Mouse (Mus musculus) urinary bladder, postnatal 4 days (tissue): Measurements from ENCODE around the gene Gcgr.
"Not testable (repeated sequence)": the region's sequence is repeated elsewhere in the genome, so short reads cannot be mapped to it uniquely, and the experiment has no call there.

ENCODE experiments used
- DNase-seq, 2 experiments: peaks; one replicate each; pipeline ENCODE4 v3.0.0; 2021 to 2022; ENCODE audit warnings: low spot score in 2 of 2

Gene Gcgr

GRCm38 (mm10) chr11:120571754-120572416, 41.4 kb downstream of the Gcgr start:
- no peak for DNase-seq

DNA sequence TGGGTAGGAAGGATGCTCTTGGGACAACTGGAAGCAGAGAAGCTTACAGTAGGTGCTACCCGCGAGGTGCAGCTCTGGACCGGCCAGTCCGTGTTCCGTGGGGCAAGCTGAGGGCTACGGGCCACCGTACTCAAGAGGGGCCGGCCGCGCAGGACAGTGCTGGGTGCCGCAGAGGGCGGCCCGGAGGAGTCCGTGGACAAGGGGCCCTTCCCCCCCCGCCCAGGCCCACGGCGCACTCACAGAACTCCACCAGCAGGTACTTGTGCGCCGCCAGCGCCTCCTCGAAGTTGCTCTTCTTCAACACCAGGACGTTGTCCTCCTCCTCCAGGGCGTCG, 41.9 kb downstream of the Gcgr start:
- no peak for DNase-seq

DNA sequence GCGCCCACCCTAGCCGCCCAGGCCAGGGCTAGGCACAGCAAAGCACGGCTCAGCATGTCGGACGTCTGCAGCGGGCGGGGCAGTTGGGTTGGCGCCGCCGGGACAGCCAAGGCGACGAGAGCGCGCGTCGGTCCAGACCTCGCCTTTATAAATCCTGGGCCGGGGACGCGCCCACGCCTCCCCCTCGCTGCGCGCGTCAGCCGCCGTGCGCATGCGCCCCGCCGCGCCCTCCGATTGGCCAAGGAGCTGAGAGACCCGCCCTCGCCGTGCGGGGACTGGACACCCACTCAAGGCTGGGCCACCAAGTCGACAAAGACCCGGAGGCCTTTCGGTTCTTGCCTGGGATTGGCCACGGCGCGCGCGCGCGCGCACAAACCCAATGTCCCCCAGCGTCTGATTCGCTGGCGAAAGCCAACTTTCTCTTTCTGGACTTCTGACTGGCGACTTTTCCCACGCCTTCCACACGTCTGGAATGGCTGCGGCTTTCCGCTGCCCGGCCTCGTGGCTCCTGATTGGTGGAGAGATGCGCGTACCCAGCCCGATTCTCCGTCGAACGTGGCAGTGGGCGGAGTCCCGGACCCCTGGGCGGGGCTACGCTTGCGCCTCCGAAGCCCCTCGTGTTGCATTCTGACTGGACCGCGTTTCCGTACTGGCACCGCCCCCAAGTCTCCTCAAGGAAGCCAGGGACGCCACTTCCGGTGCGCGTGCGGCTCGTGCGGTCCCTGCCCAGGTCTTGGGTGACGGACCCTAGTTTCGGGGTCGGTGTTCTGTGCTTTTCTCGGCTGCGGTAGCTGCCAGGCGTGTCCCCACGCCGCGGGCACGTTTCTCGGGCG, 42.5 kb downstream of the Gcgr start, which contains the start of gene P4hb:
Gene P4hb (minus strand): TSS at position 502 of the 833 bp plus-strand sequence.
- peak; percentile 100 for DNase-seq

DNA sequence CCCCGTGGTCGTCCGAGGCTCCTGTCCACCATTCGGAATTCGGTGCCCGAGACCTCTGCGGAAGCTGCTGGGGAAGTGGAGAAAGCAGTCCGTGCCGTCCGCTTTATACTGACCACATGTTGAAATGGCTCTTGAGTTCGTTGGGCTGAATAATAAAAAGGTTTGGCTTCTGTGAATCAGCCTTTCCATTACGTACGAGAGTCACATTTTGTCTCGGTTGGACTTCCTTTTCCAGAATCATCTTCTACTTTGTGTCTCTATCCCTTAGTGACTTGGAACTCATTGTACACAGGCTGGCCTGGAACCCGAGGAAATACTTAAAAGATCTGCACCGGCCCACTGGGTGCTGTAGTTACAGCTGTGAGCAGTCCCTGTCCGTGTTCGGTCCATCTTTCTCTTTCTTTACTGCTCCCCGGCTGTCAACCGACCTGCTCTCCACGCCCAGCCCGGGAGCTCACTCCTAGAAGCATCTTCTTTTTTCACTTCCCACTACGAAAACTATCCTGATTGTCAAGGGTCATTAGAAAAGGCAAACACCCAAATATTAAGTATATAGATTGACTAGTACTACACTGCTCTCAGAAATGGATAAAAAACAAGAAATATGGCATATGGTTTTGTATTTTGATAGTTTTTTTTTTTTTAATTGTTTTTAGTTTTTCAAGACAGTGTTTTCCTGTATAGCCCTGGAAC, 43.2 kb downstream of the Gcgr start:
- DNase-seq, result no peak

DNA sequence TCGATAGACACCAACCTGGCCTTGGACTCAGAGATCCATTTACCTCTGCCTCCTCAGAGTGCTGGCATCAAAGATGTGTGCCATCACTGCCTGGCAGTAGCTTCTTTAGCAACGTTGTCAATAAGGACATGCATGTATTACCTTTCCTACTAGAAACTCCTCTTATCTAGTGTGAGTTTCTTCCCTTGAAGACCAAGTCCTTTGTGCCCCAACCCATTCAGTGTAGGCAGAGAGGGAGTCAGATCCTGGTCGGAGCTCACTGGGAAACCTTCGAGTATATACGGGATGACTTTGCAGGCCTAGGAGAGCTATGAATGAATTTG, 43.7 kb downstream of the Gcgr start:
- DNase-seq, result no peak

- no peak for DNase-seq
Measured at GRCm38 (mm10) chr11:120575046-120575445, 44.5 kb downstream of the Gcgr start.

DNA sequence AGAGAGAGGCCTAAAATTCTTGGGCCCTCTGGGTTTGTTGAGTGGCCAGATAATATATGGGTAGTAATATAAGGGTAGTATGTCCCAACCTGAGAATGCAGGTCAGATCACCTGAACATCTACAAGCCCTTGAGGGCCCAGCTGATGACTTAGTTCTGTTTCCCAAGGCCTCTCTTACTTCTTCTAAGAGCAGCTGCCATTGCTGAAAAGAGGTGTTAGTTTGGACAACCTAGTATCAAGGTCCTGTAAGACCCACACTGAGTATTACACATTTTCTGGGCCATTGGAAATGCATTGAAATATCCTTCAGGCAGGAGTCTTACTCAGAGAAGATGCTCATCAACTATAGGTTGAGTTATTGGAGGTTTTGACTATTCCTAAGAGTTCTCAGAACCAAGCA, 45.4 kb downstream of the Gcgr start:
- no peak for DNase-seq

GRCm38 (mm10) chr11:120576365-120576981, 46.0 kb downstream of the Gcgr start:
- no peak for DNase-seq

DNA sequence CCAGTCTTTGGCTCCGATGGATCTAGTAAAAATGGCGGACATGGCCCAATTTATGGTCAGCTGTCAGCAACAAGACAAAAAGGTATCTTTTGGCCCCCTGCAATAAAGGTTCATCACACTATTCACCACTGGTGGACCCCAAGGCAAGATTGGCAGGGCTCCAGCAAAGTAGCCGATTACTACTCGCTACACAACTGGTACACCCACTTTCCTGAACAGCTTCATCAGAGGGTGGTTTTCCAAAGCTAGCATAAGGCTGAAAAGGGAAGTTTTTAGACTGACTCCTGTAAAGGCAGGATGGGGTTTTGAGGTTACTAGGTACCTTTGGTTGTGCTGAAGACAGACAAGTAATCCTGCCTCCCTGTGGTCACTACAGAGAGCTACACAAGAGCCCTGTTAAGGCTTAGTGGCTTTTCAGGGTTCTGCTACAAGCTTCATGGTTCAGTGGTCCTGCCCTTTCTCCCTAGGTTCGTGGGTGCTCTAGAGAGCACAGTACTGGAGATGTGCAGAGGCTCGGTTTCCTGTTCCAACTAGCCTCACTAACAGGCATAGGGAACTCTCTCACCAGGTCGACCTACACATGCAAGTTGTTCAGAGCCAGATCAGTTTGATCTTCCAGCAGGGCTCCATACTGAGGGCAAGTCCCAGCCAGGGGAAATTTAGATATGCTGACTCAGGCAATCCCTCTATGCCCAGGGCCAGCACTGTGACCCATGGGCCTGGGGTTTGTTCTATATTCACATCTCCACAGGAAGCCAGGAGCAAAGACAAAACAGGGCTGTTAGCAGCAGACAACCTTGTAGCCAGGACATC, 46.9 kb downstream of the Gcgr start:
- DNase-seq, result no peak

GRCm38 (mm10) chr11:120578024-120578693, 47.7 kb downstream of the Gcgr start:
- no peak for DNase-seq

- DNase-seq, result no peak
Measured at GRCm38 (mm10) chr11:120578694-120579243, 48.3 kb downstream of the Gcgr start.

DNA sequence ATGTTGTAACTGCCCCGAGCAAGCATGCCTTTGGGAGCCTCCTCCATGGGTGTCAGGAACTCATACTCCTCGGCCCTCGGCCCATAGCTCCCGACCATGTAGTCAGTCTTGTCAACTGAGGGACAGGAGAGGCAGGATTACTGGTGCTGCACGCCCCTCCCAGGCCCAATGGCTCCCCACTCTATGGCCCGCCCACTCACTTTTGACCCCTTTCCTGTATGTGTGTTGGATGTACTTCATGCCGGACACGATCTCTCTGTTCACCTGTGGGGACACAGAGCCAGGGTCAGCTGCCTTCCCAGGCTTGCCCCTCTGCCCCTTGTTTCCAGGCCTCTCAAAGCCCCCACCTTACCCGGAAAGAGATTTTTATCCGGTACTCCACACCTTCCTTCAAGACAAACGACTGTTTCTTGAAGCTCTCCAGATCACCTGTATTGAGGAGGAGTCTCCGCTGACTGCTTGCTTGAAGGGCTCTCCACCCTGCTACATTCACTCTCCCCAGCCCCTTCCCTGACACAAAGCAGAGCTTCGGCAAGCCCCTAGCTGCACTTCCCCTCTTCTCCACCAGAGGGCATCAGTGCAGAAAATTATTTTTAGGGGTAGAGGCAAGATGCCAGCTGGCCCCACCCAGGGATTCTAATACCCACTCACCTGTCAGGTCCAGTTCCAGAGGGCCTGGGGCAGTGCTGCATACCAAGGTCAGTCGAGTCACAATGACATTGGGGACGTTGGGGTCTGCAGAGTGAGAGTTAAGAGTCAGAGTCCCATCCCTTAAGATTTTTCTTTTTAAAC, 49.0 kb downstream of the Gcgr start:
- DNase-seq, result peak; percentile 52 to 79

GRCm38 (mm10) chr11:120580190-120580589, 49.7 kb downstream of the Gcgr start:
- no peak for DNase-seq

DNA sequence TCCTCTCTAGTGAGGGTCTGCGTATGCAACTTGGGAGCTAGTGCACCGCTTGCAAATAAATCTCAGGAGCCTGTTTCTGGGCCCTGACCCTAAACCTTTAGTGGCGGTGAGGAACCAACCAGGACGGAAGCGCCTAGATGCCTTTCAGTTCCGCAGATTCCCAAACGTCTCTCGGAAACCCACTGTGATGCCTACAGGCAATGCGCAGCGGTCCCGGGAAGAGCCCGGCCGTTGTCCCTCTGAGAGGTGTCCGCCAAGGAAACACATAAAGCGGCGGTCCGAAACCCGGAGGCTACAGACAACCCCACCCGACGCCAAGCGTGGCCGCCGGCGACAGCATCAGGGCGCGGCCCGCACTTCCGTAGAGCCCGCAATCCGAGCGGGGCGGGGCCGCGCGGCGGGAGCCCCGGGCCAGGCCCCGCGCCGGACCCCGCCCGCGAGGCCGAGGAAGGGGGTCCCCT, 50.4 kb downstream of the Gcgr start:
- peak in 1 of 2 experiments; percentile 43 for DNase-seq

DNA sequence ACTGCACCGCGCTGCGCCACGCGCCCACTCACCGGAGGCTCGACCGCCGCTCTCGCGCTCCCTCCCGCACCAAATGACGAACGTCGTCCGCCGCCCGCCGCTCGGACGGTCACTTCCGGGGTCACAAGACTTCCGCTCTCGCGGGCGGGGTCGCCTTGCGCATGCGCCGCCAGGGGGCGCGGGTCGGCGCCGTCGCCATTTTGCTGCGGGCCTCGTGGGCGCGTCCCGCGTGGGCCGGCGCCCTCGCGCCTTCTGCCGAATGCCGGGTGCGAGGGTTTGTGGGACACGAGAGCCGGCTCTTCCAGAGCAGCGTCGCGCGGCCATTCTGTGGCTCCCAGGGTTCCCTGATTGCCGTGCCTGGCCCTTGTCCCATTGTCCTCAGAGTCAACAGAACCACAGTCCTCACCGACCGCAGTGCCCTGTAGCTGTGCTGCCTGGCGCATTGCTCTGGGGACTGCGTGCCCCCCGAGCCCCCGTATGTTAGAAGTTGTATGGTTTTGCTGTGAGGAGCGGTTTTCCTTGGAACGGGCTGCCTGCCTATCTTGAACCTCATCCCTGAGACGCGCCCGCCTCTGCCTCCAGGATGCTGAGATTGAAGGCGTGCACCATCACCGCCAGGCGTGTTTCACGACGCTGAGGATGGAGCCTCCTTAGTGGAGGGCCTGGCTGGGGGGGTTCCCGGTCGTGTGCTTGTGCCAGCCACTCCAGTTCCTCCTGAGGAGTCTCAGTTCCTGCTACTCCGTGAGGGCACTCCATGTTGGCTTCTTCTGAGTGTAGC, 51.2 kb downstream of the Gcgr start, which contains the start of gene Arhgdia:
Gene Arhgdia (minus strand): TSS at position 135 of the 778 bp plus-strand sequence.
- DNase-seq, result peak; percentile 86 to 91

GRCm38 (mm10) chr11:120582268-120582981, 51.9 kb downstream of the Gcgr start:
- DNase-seq, result no peak

- DNase-seq, result not testable (repeated sequence)
Measured at GRCm38 (mm10) chr11:120582982-120583293, 52.4 kb downstream of the Gcgr start.

GRCm38 (mm10) chr11:120583937-120584336, 53.4 kb downstream of the Gcgr start:
- DNase-seq, result no peak
